Mouse (Mus musculus) kidney, adult 2 months (tissue): ENCODE data around the gene Mplkip. TPM values are rescaled to one million over a fixed set of nuclear protein-coding genes. Genes with fewer than 3 reads are reported as not detected.

Experiments
- DNase-seq: peaks from one replicate; pipeline ENCODE4 v3.0.0; 2021
- H3K27ac ChIP-seq: fragments of 200-500 bp; 2 replicates; pipeline ENCODE4 v1.5.1; 2012; ENCODE audit warnings: low read depth, low read length, control low read depth, inconsistent platforms; ENCODE audit not compliant: insufficient read depth
- H3K27me3 ChIP-seq: fragments of 200-500 bp; replicated peaks from 2 replicates; pipeline ENCODE4 v1.6.1; 2012; ENCODE audit warnings: mild to moderate bottlenecking, moderate library complexity, low read length, inconsistent platforms; ENCODE audit not compliant: control insufficient read depth, insufficient read depth
- H3K36me3 ChIP-seq: fragments of 200-500 bp; 2 replicates; pipeline ENCODE4 v1.6.1; 2012; ENCODE audit warnings: mild to moderate bottlenecking, moderate library complexity, low read length, inconsistent platforms; ENCODE audit not compliant: control insufficient read depth, insufficient read depth
- H3K4me1 ChIP-seq: fragments of 200-500 bp; 2 replicates; pipeline ENCODE4 v1.6.1; 2011; ENCODE audit warnings: low read length; ENCODE audit not compliant: control insufficient read depth, insufficient read depth
- H3K4me3 ChIP-seq: fragments of 200-500 bp; 2 replicates; pipeline ENCODE4 v1.5.1; 2011; ENCODE audit warnings: mild to moderate bottlenecking, low read depth, low read length, control low read depth; ENCODE audit not compliant: insufficient read depth
- CTCF ChIP-seq: fragments of 200-500 bp; conservative IDR thresholded peaks from 2 replicates; pipeline ENCODE4 v1.5.1; 2011; ENCODE audit warnings: low read depth, mild to moderate bottlenecking, control low read depth, low read length, moderate library complexity, mixed read lengths; ENCODE audit not compliant: insufficient read depth, insufficient read length
- POLR2A ChIP-seq: fragments of 200-500 bp; IDR thresholded peaks from one replicate; pipeline ENCODE4 v1.6.1; 2011; ENCODE audit warnings: low read depth, low read length, control low read depth
- whole genome bisulfite sequencing: fragments of 180-500 bp; shearing (Covaris S2); methylation state at CpG from one replicate; pipeline ENCODE4 v1.1.7; 2018; 5-methylcytosine and 5-hydroxymethylcytosine counted together
- polyA plus RNA-seq: library from polyadenylated mRNA; depleted of rRNA; stranded (reverse); fragments of >200 nt; gene quantifications from 2 replicates; pipeline ENCODE4 v1.2.3, GENCODE M21; 2012; rRNA removed

Mplkip gene
- polyA plus RNA-seq, 1 experiment = 4.9 TPM

DNA sequence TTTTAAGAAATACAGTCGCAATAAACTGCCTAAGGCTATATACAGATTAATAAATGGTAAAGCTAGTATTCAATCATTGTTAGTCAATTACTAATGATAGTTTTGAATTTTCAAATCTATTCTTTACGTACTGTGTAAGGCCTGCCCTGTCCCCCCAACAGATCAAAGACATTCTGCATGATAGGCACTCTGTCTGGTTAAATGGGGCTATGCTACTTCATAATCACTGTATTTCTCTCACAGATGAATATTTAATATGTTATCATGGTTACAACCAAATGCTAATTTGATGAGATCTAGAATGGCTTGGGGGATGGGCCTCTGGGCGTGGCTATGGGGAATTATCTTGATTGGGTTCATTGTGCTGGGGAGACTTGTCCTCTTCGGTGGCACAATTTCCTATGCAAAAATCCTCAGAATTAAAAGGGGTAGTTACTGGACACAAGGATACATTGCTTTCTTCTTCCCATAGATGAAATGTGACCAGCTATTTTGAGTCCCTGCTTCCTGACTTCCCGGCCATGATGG is 13.9 kb downstream of the Mplkip start:
- Histone ChIP-seq H3K27ac (no peak overlapping the region), H3K4me1 (no peaks in the 10 kb centered on the region), H3K27me3 (no peaks in the 10 kb centered on the region), H3K36me3 (no peaks in the 10 kb centered on the region), H3K4me3 (no peak overlapping the region)
- 84% methylated on average over 5 of the region's 5 CpGs for WGBS
- DNase-seq = no peak
- TF ChIP-seq CTCF = no peak
- no peak for TF ChIP-seq POLR2A

DNA sequence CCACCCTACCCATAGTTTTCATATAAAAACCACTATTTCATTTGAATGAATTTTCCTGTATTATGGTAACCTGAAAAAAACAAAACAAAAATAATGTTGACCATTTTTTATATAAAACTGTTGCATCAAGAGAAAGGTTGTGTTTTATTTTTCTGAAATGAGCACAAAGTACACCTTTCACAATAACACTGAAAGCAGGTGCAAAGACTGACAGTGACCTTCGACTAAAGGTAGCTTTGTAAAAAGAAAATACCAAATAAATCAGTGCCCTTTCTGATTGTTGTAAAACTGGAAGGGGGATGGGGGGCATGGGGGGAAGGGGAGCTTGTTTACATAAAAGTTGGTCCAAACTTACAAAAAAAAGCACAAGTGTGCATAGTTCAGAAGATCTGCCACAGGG is 22.4 kb downstream of the Mplkip start:
- no peaks in the 10 kb centered on the region for H3K27me3 ChIP-seq
- H3K4me1 ChIP-seq = no peaks in the 10 kb centered on the region
- TF ChIP-seq CTCF = no peak
- no peak for TF ChIP-seq POLR2A
- peaks cover 3% of the 10 kb centered on the region for H3K36me3 ChIP-seq
- no peak for DNase-seq
- no peak overlapping the region for H3K27ac ChIP-seq
- WGBS = 65% methylated on average over 1 of the region's 1 CpGs
- H3K4me3 ChIP-seq = no peak overlapping the region

DNA sequence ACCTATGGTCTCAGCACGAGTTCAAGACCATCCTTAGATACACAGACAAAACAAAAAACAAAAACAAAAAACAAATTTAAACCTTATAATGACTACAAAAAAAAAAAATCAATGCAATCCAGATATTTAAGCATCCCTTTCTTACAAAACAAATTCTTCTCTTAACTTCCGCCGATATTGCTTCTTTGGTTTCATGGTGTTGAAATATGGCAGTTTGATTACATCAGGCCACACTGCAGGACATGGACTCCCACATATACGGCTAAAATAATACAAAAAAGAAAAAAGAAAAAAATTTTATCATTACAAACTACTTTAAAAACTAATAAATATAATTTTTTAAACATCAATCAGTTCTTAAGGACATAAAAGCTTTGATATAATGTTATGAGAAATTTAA is 32.9 kb downstream of the Mplkip start:
- Histone ChIP-seq H3K4me1 (no peaks in the 10 kb centered on the region), H3K36me3 (peaks cover 4% of the 10 kb centered on the region; the same call in 1 of the 2 replicates), H3K4me3 (no peak overlapping the region), H3K27me3 (no peaks in the 10 kb centered on the region), H3K27ac (no peak overlapping the region)
- no peak for DNase-seq
- TF ChIP-seq CTCF (no peak), POLR2A (no peak)
- 87% methylated on average over 4 of the region's 4 CpGs for WGBS

DNA sequence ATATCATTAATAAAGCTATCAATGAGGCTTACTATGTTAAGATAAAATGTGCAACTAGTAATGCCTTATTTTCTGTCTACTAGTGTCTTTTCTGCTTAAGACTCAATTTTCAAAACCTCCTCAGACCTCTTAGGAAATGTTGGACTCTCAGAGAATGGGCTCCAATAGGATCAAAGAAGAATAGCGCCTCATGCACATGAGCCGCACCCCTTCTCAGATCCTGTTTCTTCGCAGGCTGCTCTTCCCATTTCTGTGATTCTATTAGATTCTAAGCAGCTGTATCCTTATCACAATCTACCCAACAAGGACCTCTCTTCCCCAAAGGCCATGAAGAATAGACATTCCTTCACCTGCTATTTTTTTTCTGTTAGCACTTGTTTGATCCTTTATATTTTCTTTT is 33.8 kb downstream of the Mplkip start:
- H3K27ac ChIP-seq = no peak overlapping the region
- H3K4me3 ChIP-seq = no peak overlapping the region
- no peaks in the 10 kb centered on the region for H3K4me1 ChIP-seq
- no peak for DNase-seq
- peaks cover 4% of the 10 kb centered on the region; the same call in 1 of the 2 replicates for H3K36me3 ChIP-seq
- WGBS = 93% methylated on average over 3 of the region's 3 CpGs
- no peak for TF ChIP-seq CTCF
- no peak for TF ChIP-seq POLR2A
- no peaks in the 10 kb centered on the region for H3K27me3 ChIP-seq

Other genes with a start within 250 kb of the Mplkip start
- gene Sugct, start 361 bp downstream of the Mplkip start, polyA plus RNA-seq = 29.4 and 35.5 TPM in 2 replicates
- gene Cdk13, start 109.9 kb downstream of the Mplkip start, polyA plus RNA-seq = 18.7 and 23.3 TPM in 2 replicates
- gene Rala, start 249.0 kb downstream of the Mplkip start, polyA plus RNA-seq = 16.6 and 21.8 TPM in 2 replicates